ENCODE assay signal across 30 mouse cellular contexts in genomic region chr14:103877117-103877516, GRCm38 (mm10). TPM values are rescaled to one million over a fixed set of nuclear protein-coding genes. Genes with fewer than 3 reads are reported as not detected.
"Had no signal": no experiment of that assay in that cellular context is flagged by ENCODE, and none has a peak within 500 bp of the region (broad histone marks: within the 10 kb centered on the region; RNA-seq: fewer than 3 reads in every experiment).

No protein-coding gene starts in this region.

- H3K36me3 ChIP-seq: limb, embryonic 10.5 days; limb, embryonic 12.5 days; limb, embryonic 13.5 days; limb, embryonic 15.5 days; liver, embryonic 12.5 days; liver, embryonic 13.5 days; liver, embryonic 15.5 days; midbrain, embryonic 10.5 days; midbrain, embryonic 12.5 days; midbrain, embryonic 13.5 days; midbrain, embryonic 15.5 days; neural tube, embryonic 12.5 days had no signal

- DNase-seq: layer of hippocampus, postnatal 36 days; left cerebral cortex, postnatal 4 days; liver; liver, embryonic 13.5 days; liver, postnatal 0 days; lung, adult 18-20 months; lung, postnatal 10 days; lung, postnatal 36 days; lung, postnatal 4 days; midbrain, embryonic 14.5 days had no signal

- ATAC-seq: liver, embryonic 12.5 days; liver, postnatal 0 days; lung, postnatal 0 days; midbrain, embryonic 13.5 days; midbrain, embryonic 15.5 days; midbrain, embryonic 16.5 days had no signal

- H3K4me2 ChIP-seq: limb, embryonic 12.5 days; limb, embryonic 13.5 days; limb, embryonic 15.5 days; liver, embryonic 11.5 days; liver, embryonic 12.5 days; liver, embryonic 13.5 days; liver, embryonic 15.5 days; midbrain, embryonic 11.5 days; midbrain, embryonic 12.5 days; midbrain, embryonic 13.5 days; midbrain, embryonic 15.5 days; neural tube, embryonic 12.5 days had no signal

- H3K27ac ChIP-seq: left cerebral cortex, adult 2 months; limb, embryonic 10.5 days; limb, embryonic 12.5 days; limb, embryonic 13.5 days; limb, embryonic 15.5 days; liver, embryonic 12.5 days; liver, embryonic 13.5 days; liver, embryonic 14.5 days; liver, embryonic 15.5 days; macrophage; midbrain, embryonic 10.5 days; midbrain, embryonic 12.5 days; midbrain, embryonic 13.5 days; midbrain, embryonic 15.5 days; neural tube, embryonic 12.5 days had no signal

- H3K4me3 ChIP-seq: left cerebral cortex, adult 2 months; limb, embryonic 10.5 days; limb, embryonic 12.5 days; limb, embryonic 13.5 days; limb, embryonic 15.5 days; liver, embryonic 12.5 days; liver, embryonic 13.5 days; liver, embryonic 15.5 days; megakaryocyte, embryonic 14.5 days; midbrain, embryonic 10.5 days; midbrain, embryonic 12.5 days; midbrain, embryonic 13.5 days; midbrain, embryonic 15.5 days; myocyte; neural tube, embryonic 12.5 days had no signal

- H3K9ac ChIP-seq: limb, embryonic 12.5 days; limb, embryonic 13.5 days; limb, embryonic 15.5 days; liver, embryonic 12.5 days; liver, embryonic 13.5 days; liver, embryonic 14.5 days; liver, embryonic 15.5 days; liver, postnatal 0 days; midbrain, embryonic 12.5 days; midbrain, embryonic 13.5 days; midbrain, embryonic 15.5 days; neural tube, embryonic 12.5 days had no signal

- H3K27me3 ChIP-seq: limb, embryonic 12.5 days; limb, embryonic 13.5 days; limb, embryonic 15.5 days; liver, embryonic 12.5 days; liver, embryonic 13.5 days; liver, embryonic 15.5 days; megakaryocyte, embryonic 14.5 days; midbrain, embryonic 12.5 days; midbrain, embryonic 13.5 days; midbrain, embryonic 15.5 days; neural tube, embryonic 12.5 days had no signal

- H3K4me1 ChIP-seq: limb, embryonic 10.5 days; limb, embryonic 12.5 days; limb, embryonic 13.5 days; limb, embryonic 15.5 days; liver, embryonic 12.5 days; liver, embryonic 13.5 days; liver, embryonic 15.5 days; megakaryocyte, embryonic 14.5 days; midbrain, embryonic 10.5 days; midbrain, embryonic 12.5 days; midbrain, embryonic 13.5 days; midbrain, embryonic 15.5 days; neural tube, embryonic 12.5 days had no signal

- H3K9me3 ChIP-seq: limb, embryonic 10.5 days; limb, embryonic 12.5 days; limb, embryonic 13.5 days; limb, embryonic 15.5 days; liver, embryonic 12.5 days; liver, embryonic 13.5 days; liver, embryonic 15.5 days; midbrain, embryonic 10.5 days; midbrain, embryonic 12.5 days; midbrain, embryonic 13.5 days; midbrain, embryonic 15.5 days; neural tube, embryonic 12.5 days had no signal

RNA-seq across cellular contexts. Expression of gene Ednrb, which starts 32.9 kb away (rescaled TPM):
- polyA plus RNA-seq: myocyte had no signal
